Mouse (Mus musculus): Measurements from ENCODE around the gene Plp1.

DNA sequence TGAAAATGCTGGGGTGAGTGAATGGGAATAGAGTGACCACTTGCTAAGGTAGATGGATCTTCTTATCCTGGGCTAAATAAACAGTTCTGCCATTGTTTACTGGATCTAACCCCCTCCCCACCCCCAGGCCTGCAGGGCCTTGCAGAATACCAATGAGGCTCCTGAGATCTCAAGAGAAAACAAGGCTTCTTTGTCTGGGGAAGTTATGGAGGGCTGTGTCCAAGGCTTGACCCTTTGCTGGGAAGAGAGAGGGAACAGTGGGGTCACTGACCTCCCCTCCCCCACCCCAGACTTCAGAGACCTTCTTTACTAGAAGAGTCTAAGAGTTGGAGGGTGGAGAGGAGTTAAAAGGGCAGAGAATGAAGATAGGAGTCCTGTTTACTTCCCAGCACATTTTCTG lies 6.1 kb downstream of the Plp1 start:
- TF ChIP-seq CTCF (IDR thresholded peaks at IDR 0.05; ENCODE audit: extremely low read depth, insufficient read depth, insufficient read length, insufficient replicate concordance) (no peak), POLR2A (IDR thresholded peaks at IDR 0.05; ENCODE audit: low read depth, low read length) (no peak)
